Mouse (Mus musculus) heart, embryonic 12.5 days (tissue): Measurements from ENCODE around the gene Gm20388. TPM values are rescaled to one million over a fixed set of nuclear protein-coding genes. Genes with fewer than 3 reads are reported as not detected.

ENCODE experiments used
- ATAC-seq: fragments of 200-750 bp; cut with Nextera tagmentation; 2 replicates; pipeline ENCODE4 v1.8.0; 2017; ENCODE audit warnings: moderate TSS enrichment, moderate library complexity; ENCODE audit not compliant: insufficient number of reproducible peaks, low FRiP score
- H3K27ac ChIP-seq: fragments of 300-500 bp; sonication (generic); 2 replicates; pipeline ENCODE4 v1.5.1; 2016; ENCODE audit warnings: mild to moderate bottlenecking, moderate library complexity; ENCODE audit not compliant: poor library complexity, severe bottlenecking
- H3K27me3 ChIP-seq: fragments of 300-500 bp; sonication (generic); replicated peaks from 2 replicates; pipeline ENCODE4 v1.6.1; 2016; ENCODE audit warnings: mild to moderate bottlenecking, moderate library complexity
- H3K36me3 ChIP-seq: fragments of 300-500 bp; sonication (generic); 2 replicates; pipeline ENCODE4 v1.6.1; 2016; ENCODE audit warnings: mild to moderate bottlenecking, moderate library complexity
- H3K4me1 ChIP-seq: fragments of 300-500 bp; sonication (generic); replicated peaks from 2 replicates; pipeline ENCODE4 v1.6.1; 2016; ENCODE audit warnings: mild to moderate bottlenecking
- H3K4me2 ChIP-seq: fragments of 300-500 bp; sonication (generic); 2 replicates; pipeline ENCODE4 v1.6.1; 2016; ENCODE audit warnings: mild to moderate bottlenecking, moderate library complexity
- H3K4me3 ChIP-seq: fragments of 300-500 bp; sonication (generic); 2 replicates; pipeline ENCODE4 v1.5.1; 2016; ENCODE audit warnings: mild to moderate bottlenecking
- H3K9ac ChIP-seq: fragments of 300-500 bp; sonication (generic); 2 replicates; pipeline ENCODE4 v1.6.1; 2016; ENCODE audit warnings: mild to moderate bottlenecking, moderate library complexity
- H3K9me3 ChIP-seq: fragments of 300-500 bp; sonication (generic); replicated peaks from 2 replicates; pipeline ENCODE4 v1.6.1; 2016; ENCODE audit warnings: mild to moderate bottlenecking, moderate library complexity
- WGBS: fragments of 180-500 bp; shearing (Covaris S2); methylation state at CpG from one replicate; pipeline ENCODE4 v1.1.7; 2016; 5-methylcytosine and 5-hydroxymethylcytosine counted together
- polyA plus RNA-seq: library from polyadenylated mRNA; unstranded; fragments of >200 nt; fragmentation: Nextera tagmentation; extraction: Ambion mirVana; gene quantifications from 2 replicates; pipeline ENCODE4 v1.2.1, GENCODE M21; 2016

Gene Gm20388
- polyA plus RNA-seq, 1 experiment from 2014 or later = not detected

DNA sequence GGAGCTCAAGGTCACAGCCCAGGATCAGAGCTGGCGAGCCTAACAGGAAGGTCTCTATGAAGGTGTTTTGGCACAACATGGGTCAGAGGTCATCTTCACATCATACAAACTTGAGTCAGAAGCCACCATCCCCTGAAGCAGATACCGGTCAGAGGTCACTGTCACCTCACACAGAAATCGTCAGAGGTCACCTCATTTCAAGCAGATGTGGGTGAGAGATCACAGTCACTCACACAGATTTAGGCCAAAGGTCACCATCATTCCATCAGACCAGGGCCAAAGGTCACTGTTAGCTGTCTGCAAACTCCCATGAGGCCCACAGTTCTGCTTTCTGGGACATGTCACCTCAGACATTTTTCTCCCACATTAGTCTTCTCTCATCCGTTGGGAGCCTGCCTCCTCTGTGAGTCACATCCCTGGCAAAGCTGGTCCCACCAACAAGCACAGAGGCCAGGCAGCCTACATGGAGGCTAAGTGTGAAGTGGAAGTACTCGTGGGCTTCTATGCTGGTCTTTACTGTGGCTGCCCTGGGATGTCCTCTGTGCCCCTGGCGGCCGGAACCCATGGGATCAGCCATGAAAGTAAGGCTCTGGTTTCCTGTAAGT, 2784.9 kb downstream of the Gm20388 start:
- H3K27ac ChIP-seq = no peak overlapping the region
- peaks cover 7% of the 10 kb centered on the region; the same call in 1 of the 2 replicates for H3K27me3 ChIP-seq
- H3K9ac ChIP-seq = no peak overlapping the region
- ATAC-seq = no peak
- no peaks in the 10 kb centered on the region for H3K9me3 ChIP-seq
- no peaks in the 10 kb centered on the region for H3K36me3 ChIP-seq
- H3K4me3 ChIP-seq = no peak overlapping the region
- H3K4me2 ChIP-seq = no peak overlapping the region
- 63% methylated on average over 7 of the region's 7 CpGs for WGBS
- H3K4me1 ChIP-seq = peaks cover 47% of the 10 kb centered on the region

DNA sequence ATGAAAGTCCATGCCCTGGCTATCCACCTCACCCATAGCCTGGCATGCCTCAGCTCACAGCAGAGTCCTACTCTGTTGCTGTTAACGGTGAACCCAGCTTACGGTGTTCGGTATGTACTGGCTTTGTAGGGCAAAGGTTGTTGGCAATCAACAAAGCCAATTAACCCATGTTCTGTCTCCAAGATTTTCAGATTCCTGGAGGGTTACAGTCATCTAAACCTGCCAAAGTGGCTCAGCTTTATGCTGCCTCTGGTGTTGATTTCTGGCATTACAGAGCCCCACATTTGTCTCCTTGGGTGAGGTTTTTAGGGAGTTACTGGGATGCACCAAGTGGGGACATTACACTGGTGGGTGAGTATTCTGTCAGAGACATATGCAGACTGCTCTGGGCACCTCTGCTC, 2786.5 kb downstream of the Gm20388 start:
- peak overlapping the region; percentile 57 for H3K4me2 ChIP-seq
- 0 out of 2 replicates have a peak overlapping the region, but pooled peaks have one; percentile 17 for H3K9ac ChIP-seq
- peaks cover 4% of the 10 kb centered on the region; the same call in 1 of the 2 replicates for H3K27me3 ChIP-seq
- whole genome bisulfite sequencing = 71% methylated on average over 3 of the region's 3 CpGs
- no peaks in the 10 kb centered on the region for H3K9me3 ChIP-seq
- H3K4me1 ChIP-seq = peaks cover 47% of the 10 kb centered on the region
- ATAC-seq = no peak
- no peak overlapping the region for H3K27ac ChIP-seq
- H3K36me3 ChIP-seq = no peaks in the 10 kb centered on the region
- peak overlapping the region; percentile 39 for H3K4me3 ChIP-seq

- H3K27me3 ChIP-seq = peaks cover under 1% of the 10 kb centered on the region; the same call in 1 of the 2 replicates
- no peak for ATAC-seq
- 0 out of 2 replicates have a peak overlapping the region, but pooled peaks have one; percentile 17 for H3K9ac ChIP-seq
- no peaks in the 10 kb centered on the region for H3K36me3 ChIP-seq
- peaks cover 43% of the 10 kb centered on the region for H3K4me1 ChIP-seq
- H3K4me3 ChIP-seq = peak overlapping the region; percentile 39
- WGBS = 66% methylated on average over 6 of the region's 6 CpGs
- H3K27ac ChIP-seq = no peak overlapping the region
- H3K4me2 ChIP-seq = peak overlapping the region; percentile 57
- no peaks in the 10 kb centered on the region for H3K9me3 ChIP-seq
Measured at GRCm38 (mm10) chr8:122697586-122697985, 2786.9 kb downstream of the Gm20388 start.

- Histone ChIP-seq H3K9ac (peak overlapping the region; percentile 52), H3K4me3 (peak overlapping the region; percentile 39), H3K27ac (peak overlapping the region; percentile 53; the same call in 1 of the 2 replicates), H3K4me1 (peaks cover 40% of the 10 kb centered on the region), H3K4me2 (peak overlapping the region; percentile 57), H3K36me3 (no peaks in the 10 kb centered on the region), H3K9me3 (no peaks in the 10 kb centered on the region), H3K27me3 (no peaks in the 10 kb centered on the region; the same call in 1 of the 2 replicates)
- 75% methylated on average over 5 of the region's 5 CpGs for WGBS
- ATAC-seq = no peak
Measured at GRCm38 (mm10) chr8:122698254-122698768, 2787.7 kb downstream of the Gm20388 start.

DNA sequence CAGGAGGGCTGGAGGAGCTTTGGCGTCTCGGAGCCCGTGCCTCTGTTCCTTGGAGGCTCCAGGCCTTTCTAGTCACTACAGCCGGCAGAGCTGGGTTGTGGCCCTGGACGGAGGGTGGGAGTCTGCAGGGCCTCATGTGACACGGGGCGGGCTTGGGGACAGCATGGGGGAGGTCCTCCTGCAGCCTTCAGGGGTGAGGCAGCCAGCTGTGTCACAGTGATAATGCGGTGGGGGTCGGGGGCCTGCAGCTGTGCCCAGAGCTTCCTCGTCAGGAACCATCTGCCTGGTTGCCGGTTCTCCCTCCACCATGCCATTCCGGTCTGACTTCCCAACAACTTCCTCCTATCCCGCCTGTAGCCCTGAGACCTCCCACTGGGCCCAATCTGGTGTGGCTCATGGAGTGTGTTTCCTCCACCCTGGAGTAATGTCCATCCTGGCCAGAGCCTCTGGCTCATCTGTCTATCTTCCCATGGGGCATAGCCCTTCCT, 2788.4 kb downstream of the Gm20388 start, which contains the start of gene Cbfa2t3:
Gene Cbfa2t3 (minus strand): TSS at position 105 of the 488 bp plus-strand sequence.
- Histone ChIP-seq H3K4me3 (peak within 1 kb of the TSS; percentile 39), H3K27ac (peak within 1 kb of the TSS; percentile 53; the same call in 1 of the 2 replicates), H3K4me2 (peak within 1 kb of the TSS; percentile 57), H3K9me3 (no peaks in the 10 kb centered on the region), H3K9ac (peak within 1 kb of the TSS; percentile 52), H3K4me1 (peaks cover 33% of the 10 kb centered on the region), H3K27me3 (peaks cover under 1% of the 10 kb centered on the region; the same call in 1 of the 2 replicates), H3K36me3 (no peaks in the 10 kb centered on the region)
- 28% methylated on average over 13 of the region's 13 CpGs for WGBS
- peak; percentile 83 for ATAC-seq

DNA sequence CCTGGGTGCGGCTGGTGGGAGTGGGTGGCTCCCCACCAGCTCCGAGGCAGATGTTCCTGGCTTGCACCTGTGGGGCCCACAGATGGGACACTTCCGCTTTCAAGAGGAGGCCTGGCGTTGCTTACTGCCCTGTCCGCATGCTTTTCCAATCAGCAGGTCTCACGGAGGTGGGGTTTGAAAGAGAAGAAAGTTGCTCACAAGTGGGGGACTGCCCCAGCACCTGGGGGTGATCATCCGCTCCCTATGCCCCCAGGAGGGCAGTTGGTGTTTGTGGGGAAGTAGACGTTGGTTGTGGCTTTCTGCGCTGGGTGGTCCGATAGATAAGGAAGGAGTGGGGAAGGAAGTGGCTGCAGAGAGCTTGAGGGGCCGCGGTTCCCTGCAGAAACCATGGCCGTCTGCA, 2790.0 kb downstream of the Gm20388 start:
- ATAC-seq = no peak
- H3K27me3 ChIP-seq = peaks cover 5% of the 10 kb centered on the region; the same call in 1 of the 2 replicates
- peak overlapping the region; percentile 3; the same call in 1 of the 2 replicates for H3K4me2 ChIP-seq

DNA sequence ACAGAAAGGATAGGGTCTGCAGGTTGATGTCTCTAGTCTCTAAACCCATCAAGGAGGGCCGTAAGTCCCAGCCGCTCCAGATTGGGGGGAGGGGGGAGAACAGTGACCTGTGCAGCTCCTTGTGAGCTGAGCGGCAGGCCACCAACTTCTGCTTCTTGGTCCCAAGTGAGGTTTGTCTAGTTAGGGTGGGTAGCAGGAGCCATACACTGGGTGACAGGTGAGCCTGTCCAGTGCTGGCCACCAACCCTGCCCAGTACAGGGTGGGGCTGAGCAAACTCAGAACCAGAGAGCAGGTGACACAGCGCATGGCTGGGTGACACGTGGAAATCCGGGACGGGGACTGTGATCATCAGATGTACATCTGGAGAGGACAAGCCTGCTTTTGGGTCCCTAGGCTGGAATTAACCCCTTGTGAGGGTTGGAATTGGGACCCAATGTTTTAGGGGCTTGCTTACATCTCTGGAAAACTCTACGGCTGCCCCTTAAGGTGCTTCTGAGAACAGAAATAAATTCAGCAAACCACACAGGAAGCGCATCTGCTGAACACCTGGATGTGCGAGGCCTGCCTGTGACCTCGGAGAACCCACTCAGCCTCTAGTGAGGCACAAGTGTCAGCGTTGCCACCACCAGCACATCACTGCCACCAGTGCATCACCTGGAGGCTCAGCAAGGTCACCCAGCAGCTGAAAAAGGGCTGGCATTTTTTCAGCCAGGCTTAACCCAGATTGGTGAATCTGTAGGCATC, 2791.0 kb downstream of the Gm20388 start:
- Histone ChIP-seq H3K9me3 (no peaks in the 10 kb centered on the region), H3K9ac (no peak overlapping the region), H3K27ac (no peak overlapping the region), H3K4me3 (no peak overlapping the region), H3K27me3 (peaks cover 12% of the 10 kb centered on the region; the same call in 1 of the 2 replicates), H3K4me2 (no peak overlapping the region), H3K4me1 (peaks cover 34% of the 10 kb centered on the region), H3K36me3 (no peaks in the 10 kb centered on the region)
- 78% methylated on average over 12 of the region's 12 CpGs for WGBS
- no peak for ATAC-seq

More for the DNA sequence above, 2790.0 kb downstream of the Gm20388 start:
- H3K4me3 ChIP-seq = no peak overlapping the region
- H3K27ac ChIP-seq = no peak overlapping the region
- H3K36me3 ChIP-seq = no peaks in the 10 kb centered on the region
- H3K9me3 ChIP-seq = no peaks in the 10 kb centered on the region
- 31% methylated on average over 13 of the region's 13 CpGs for WGBS
- peaks cover 33% of the 10 kb centered on the region for H3K4me1 ChIP-seq
- H3K9ac ChIP-seq = peak overlapping the region; percentile 15; the same call in 1 of the 2 replicates

DNA sequence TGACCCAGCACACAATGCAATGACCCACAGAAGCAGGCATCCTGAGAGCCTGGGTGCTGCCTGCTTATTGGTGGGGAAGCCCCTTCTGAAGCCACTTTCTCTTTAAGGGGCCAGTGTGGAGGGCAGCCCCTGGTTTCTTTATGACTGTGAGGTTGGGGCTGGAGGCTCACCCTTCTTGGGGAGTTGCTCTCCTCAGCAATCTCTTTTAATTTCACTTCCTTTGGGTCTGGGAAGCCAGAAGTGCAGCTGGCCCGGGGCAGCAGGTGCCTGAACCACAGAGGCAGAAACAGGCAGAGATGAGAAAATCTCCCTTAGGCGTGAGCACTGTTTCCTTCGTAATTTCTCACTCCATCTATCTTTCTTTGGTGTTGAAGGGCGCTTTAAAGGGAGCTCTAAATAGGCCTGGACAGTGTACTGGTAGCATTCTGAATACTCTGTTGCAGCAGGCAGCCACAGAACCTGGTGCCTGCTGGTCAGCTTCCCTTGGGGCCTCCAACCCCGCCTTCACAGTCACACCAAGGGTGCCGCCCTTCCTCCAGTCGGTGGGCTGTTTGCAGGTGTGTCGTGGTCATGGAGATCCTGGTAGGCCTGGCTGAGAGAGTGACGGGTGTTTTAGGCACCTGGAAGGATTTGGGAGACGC, 2791.8 kb downstream of the Gm20388 start:
- Histone ChIP-seq H3K27me3 (peaks cover 20% of the 10 kb centered on the region; the same call in 1 of the 2 replicates), H3K27ac (no peak overlapping the region)
- 50% methylated on average over 10 of the region's 10 CpGs for WGBS

DNA sequence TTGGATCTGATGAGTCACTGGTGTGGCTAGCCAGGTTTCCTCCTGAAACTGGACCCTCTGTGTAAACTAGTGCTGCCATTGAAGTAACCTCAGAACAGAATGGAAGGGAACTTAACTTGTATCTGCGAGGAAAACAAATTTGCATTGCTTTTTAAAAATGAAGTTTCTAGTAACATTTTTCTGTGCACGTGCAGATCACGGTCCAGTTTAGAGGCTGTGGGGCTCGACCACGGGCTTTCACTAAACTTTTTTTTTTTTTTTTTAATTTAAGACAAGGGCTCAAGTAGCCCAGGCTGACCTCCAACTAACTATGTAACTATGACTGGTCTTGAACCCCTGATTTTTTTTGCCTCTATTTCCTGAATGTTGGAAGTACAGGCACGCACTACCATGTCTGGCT, 2792.3 kb downstream of the Gm20388 start:
- Histone ChIP-seq H3K27ac (no peak overlapping the region), H3K4me3 (no peak overlapping the region), H3K4me1 (peaks cover 35% of the 10 kb centered on the region), H3K9me3 (no peaks in the 10 kb centered on the region), H3K36me3 (no peaks in the 10 kb centered on the region), H3K27me3 (peaks cover 24% of the 10 kb centered on the region), H3K4me2 (no peak overlapping the region), H3K9ac (no peak overlapping the region)
- 88% methylated on average over 6 of the region's 6 CpGs for WGBS
- ATAC-seq = no peak

More for the DNA sequence above, 2791.8 kb downstream of the Gm20388 start:
- no peak for ATAC-seq
- H3K4me2 ChIP-seq = no peak overlapping the region
- no peak overlapping the region for H3K9ac ChIP-seq
- no peaks in the 10 kb centered on the region for H3K9me3 ChIP-seq
- H3K4me1 ChIP-seq = peaks cover 35% of the 10 kb centered on the region
- H3K4me3 ChIP-seq = no peak overlapping the region
- H3K36me3 ChIP-seq = no peaks in the 10 kb centered on the region

- Histone ChIP-seq H3K4me3 (no peak overlapping the region), H3K27me3 (peaks cover 36% of the 10 kb centered on the region)
Measured at GRCm38 (mm10) chr8:122704612-122705011, 2794.0 kb downstream of the Gm20388 start.

More at GRCm38 (mm10) chr8:122704612-122705011, 2794.0 kb downstream of the Gm20388 start:
- H3K4me1 ChIP-seq = peaks cover 23% of the 10 kb centered on the region
- H3K9ac ChIP-seq = no peak overlapping the region
- no peaks in the 10 kb centered on the region for H3K9me3 ChIP-seq
- H3K4me2 ChIP-seq = no peak overlapping the region
- no peak overlapping the region for H3K27ac ChIP-seq
- 84% methylated on average over 3 of the region's 3 CpGs for WGBS
- no peaks in the 10 kb centered on the region for H3K36me3 ChIP-seq
- no peak for ATAC-seq
